Mouse (Mus musculus) liver, adult 2 months (tissue): Measurements from ENCODE around the gene Map4k5. TPM values are rescaled to one million over a fixed set of nuclear protein-coding genes. Genes with fewer than 3 reads are reported as not detected.
A peak's percentile ranks its signal among the peaks of the same experiment; 100 is the strongest.

Source experiments
- DNase-seq: peaks from one replicate; pipeline ENCODE4 v3.0.0-alpha.2; 2011; ENCODE audit warnings: low read depth, low spot score; ENCODE audit errors: extremely low read depth
- H3K27ac ChIP-seq: fragments of 200-500 bp; replicated peaks from 2 replicates; pipeline ENCODE4 v1.5.1; 2012; ENCODE audit warnings: low read depth, mild to moderate bottlenecking, control low read depth, inconsistent platforms, low read length; ENCODE audit not compliant: insufficient read depth
- H3K27me3 ChIP-seq: fragments of 200-500 bp; 2 replicates; pipeline ENCODE4 v1.6.1; 2012; ENCODE audit warnings: mild to moderate bottlenecking, moderate library complexity, low read length, inconsistent platforms; ENCODE audit not compliant: control insufficient read depth, insufficient read depth
- H3K36me3 ChIP-seq: fragments of 200-500 bp; 2 replicates; pipeline ENCODE4 v1.6.1; 2012; ENCODE audit warnings: low read length, inconsistent platforms; ENCODE audit not compliant: control insufficient read depth, insufficient read depth
- H3K4me1 ChIP-seq: fragments of 200-500 bp; 2 replicates; pipeline ENCODE4 v1.6.1; 2011; ENCODE audit warnings: low read length; ENCODE audit not compliant: control insufficient read depth, insufficient read depth
- H3K4me3 ChIP-seq: fragments of 200-500 bp; 2 replicates; pipeline ENCODE4 v1.5.1; 2011; ENCODE audit warnings: low read depth, mild to moderate bottlenecking, control low read depth, low read length, moderate library complexity; ENCODE audit not compliant: insufficient read depth
- H3K79me2 ChIP-seq: fragments of 200-500 bp; 2 replicates; pipeline ENCODE4 v1.6.1; 2012; ENCODE audit warnings: inconsistent platforms, mild to moderate bottlenecking, low read length, moderate library complexity; ENCODE audit not compliant: control insufficient read depth, insufficient read depth
- H3K9ac ChIP-seq: fragments of 200-500 bp; 2 replicates; pipeline ENCODE4 v1.6.1; 2012; ENCODE audit warnings: low read depth, mild to moderate bottlenecking, control low read depth, inconsistent platforms, low read length
- CTCF ChIP-seq: fragments of 200-500 bp; IDR thresholded peaks from 2 replicates; pipeline ENCODE4 v1.5.1; 2011; ENCODE audit warnings: low read depth, low read length, control low read depth
- POLR2A ChIP-seq: fragments of 200-500 bp; IDR thresholded peaks from 2 replicates; pipeline ENCODE4 v1.6.1; 2011; ENCODE audit warnings: low read length, control low read depth; ENCODE audit not compliant: insufficient read depth; ENCODE audit errors: extremely low read depth
- WGBS: fragments of 180-500 bp; shearing (Covaris S2); methylation state at CpG from one replicate; pipeline ENCODE4 v1.1.7; 2018; 5-methylcytosine and 5-hydroxymethylcytosine counted together
- polyA plus RNA-seq: library from polyadenylated mRNA; depleted of rRNA; stranded (reverse); fragments of >200 nt; gene quantifications from 2 replicates; pipeline ENCODE4 v1.2.3, GENCODE M21; 2012
- total RNA-seq: library from RNA; depleted of rRNA; stranded (reverse); fragments of >200 nt; gene quantifications from 2 replicates; pipeline ENCODE4 v1.2.3, GENCODE M21; 2014

Map4k5 gene
- total and polyA plus RNA-seq, 2 experiments: 3.6 to 15.6 TPM

- H3K27ac ChIP-seq: no peak overlapping the region
- H3K79me2 ChIP-seq: no peaks in the 10 kb centered on the region
- WGBS: 79% methylated on average over 12 of the region's 12 CpGs
- no peak overlapping the region for H3K4me3 ChIP-seq
- DNase-seq: no peak
- no peaks in the 10 kb centered on the region for H3K27me3 ChIP-seq
- no peaks in the 10 kb centered on the region for H3K4me1 ChIP-seq
- no peak overlapping the region for H3K9ac ChIP-seq
- H3K36me3 ChIP-seq: peaks cover 41% of the 10 kb centered on the region
- TF ChIP-seq CTCF (no peak), POLR2A (no peak)
These were observed 58.9 kb downstream of the Map4k5 start for GRCm38 (mm10) chr12:69833982-69834604.

GRCm38 (mm10) chr12:69831239-69831910 lies 61.6 kb downstream of the Map4k5 start:
- Histone ChIP-seq H3K79me2 (no peaks in the 10 kb centered on the region), H3K4me3 (no peak overlapping the region), H3K4me1 (no peaks in the 10 kb centered on the region), H3K9ac (no peak overlapping the region), H3K27ac (no peak overlapping the region), H3K27me3 (no peaks in the 10 kb centered on the region), H3K36me3 (peaks cover 45% of the 10 kb centered on the region)
- TF ChIP-seq CTCF (no peak), POLR2A (no peak)
- 93% methylated on average over 9 of the region's 9 CpGs for WGBS
- no peak for DNase-seq

- Histone ChIP-seq H3K4me1 (no peaks in the 10 kb centered on the region), H3K79me2 (no peaks in the 10 kb centered on the region), H3K36me3 (peaks cover 47% of the 10 kb centered on the region), H3K4me3 (no peak overlapping the region), H3K9ac (no peak overlapping the region), H3K27ac (no peak overlapping the region), H3K27me3 (no peaks in the 10 kb centered on the region)
- no peak for TF ChIP-seq POLR2A
- TF ChIP-seq CTCF: no peak
- WGBS: 61% methylated on average over 2 of the region's 2 CpGs
- DNase-seq: no peak
These were observed 64.8 kb downstream of the Map4k5 start for GRCm38 (mm10) chr12:69828214-69828613.

- no peak overlapping the region for H3K27ac ChIP-seq
- H3K4me1 ChIP-seq: no peaks in the 10 kb centered on the region
- H3K36me3 ChIP-seq: peaks cover 48% of the 10 kb centered on the region
- DNase-seq: no peak
- no peak for TF ChIP-seq CTCF
- no peak for TF ChIP-seq POLR2A
- H3K79me2 ChIP-seq: no peaks in the 10 kb centered on the region
- 83% methylated on average over 9 of the region's 9 CpGs for WGBS
- no peak overlapping the region for H3K9ac ChIP-seq
- no peaks in the 10 kb centered on the region for H3K27me3 ChIP-seq
- H3K4me3 ChIP-seq: no peak overlapping the region
These were observed 68.0 kb downstream of the Map4k5 start for GRCm38 (mm10) chr12:69824881-69825597.

GRCm38 (mm10) chr12:69814272-69814671 lies 78.7 kb downstream of the Map4k5 start:
- Histone ChIP-seq H3K36me3 (peaks cover 63% of the 10 kb centered on the region), H3K27me3 (no peaks in the 10 kb centered on the region), H3K9ac (no peak overlapping the region), H3K4me1 (peaks cover 14% of the 10 kb centered on the region), H3K79me2 (no peaks in the 10 kb centered on the region), H3K4me3 (no peak overlapping the region), H3K27ac (peak overlapping the region; percentile 19; the same call in 1 of the 2 replicates)
- TF ChIP-seq CTCF (no peak), POLR2A (no peak)
- 4% methylated on average over 6 of the region's 6 CpGs for WGBS
- DNase-seq: peak; percentile 74
